Mouse (Mus musculus) intestine, embryonic 16.5 days (tissue): ENCODE data around the gene Rbfox2. TPM values are rescaled to one million over a fixed set of nuclear protein-coding genes. Genes with fewer than 3 reads are reported as not detected.
A peak's percentile ranks its signal among the peaks of the same experiment; 100 is the strongest.

Experiments
- ATAC-seq: fragments of 200-750 bp; cut with Nextera tagmentation; 2 replicates; pipeline ENCODE4 v1.8.0; 2017; ENCODE audit warnings: moderate TSS enrichment, moderate library complexity
- H3K27ac ChIP-seq: fragments of 300-500 bp; sonication (generic); 2 replicates; pipeline ENCODE4 v1.5.1; 2014; ENCODE audit warnings: mild to moderate bottlenecking, low read length
- H3K27me3 ChIP-seq: fragments of 300-500 bp; sonication (generic); replicated peaks from 2 replicates; pipeline ENCODE4 v1.6.1; 2014; ENCODE audit warnings: low read length, control low read depth, mixed read lengths; ENCODE audit not compliant: control insufficient read depth, insufficient read depth
- H3K36me3 ChIP-seq: fragments of 300-500 bp; sonication (generic); 2 replicates; pipeline ENCODE4 v1.6.1; 2014; ENCODE audit warnings: low read length, control low read depth; ENCODE audit not compliant: control insufficient read depth, insufficient read depth
- H3K4me1 ChIP-seq: fragments of 300-500 bp; sonication (generic); 2 replicates; pipeline ENCODE4 v1.6.1; 2014; ENCODE audit warnings: low read length, control low read depth, mixed read lengths; ENCODE audit not compliant: control insufficient read depth, insufficient read depth
- H3K4me2 ChIP-seq: fragments of 300-500 bp; sonication (generic); 2 replicates; pipeline ENCODE4 v1.6.1; 2014; ENCODE audit warnings: low read depth, low read length, control low read depth
- H3K4me3 ChIP-seq: fragments of 300-500 bp; sonication (generic); 2 replicates; pipeline ENCODE4 v1.5.1; 2014; ENCODE audit warnings: mild to moderate bottlenecking, low read length
- H3K9ac ChIP-seq: fragments of 300-500 bp; sonication (generic); 2 replicates; pipeline ENCODE4 v1.6.1; 2014; ENCODE audit warnings: low read depth, low read length
- H3K9me3 ChIP-seq: fragments of 300-500 bp; sonication (generic); 2 replicates; pipeline ENCODE4 v1.6.1; 2016; ENCODE audit warnings: low read length, control low read depth; ENCODE audit not compliant: control insufficient read depth
- WGBS: fragments of 180-500 bp; shearing (Covaris S2); extraction: QIAGEN DNeasy Blood & Tissue Kit; methylation state at CpG from one replicate; pipeline ENCODE4 v1.1.7; 2014; 5-methylcytosine and 5-hydroxymethylcytosine counted together
- polyA plus RNA-seq: library from polyadenylated mRNA; unstranded; fragments of >200 nt; fragmentation: Nextera tagmentation; extraction: Ambion mirVana; gene quantifications from 2 replicates; pipeline ENCODE4 v1.2.1, GENCODE M21; 2015

Rbfox2 gene
- polyA plus RNA-seq, 1 experiment from 2014 or later: 31.5 TPM

DNA sequence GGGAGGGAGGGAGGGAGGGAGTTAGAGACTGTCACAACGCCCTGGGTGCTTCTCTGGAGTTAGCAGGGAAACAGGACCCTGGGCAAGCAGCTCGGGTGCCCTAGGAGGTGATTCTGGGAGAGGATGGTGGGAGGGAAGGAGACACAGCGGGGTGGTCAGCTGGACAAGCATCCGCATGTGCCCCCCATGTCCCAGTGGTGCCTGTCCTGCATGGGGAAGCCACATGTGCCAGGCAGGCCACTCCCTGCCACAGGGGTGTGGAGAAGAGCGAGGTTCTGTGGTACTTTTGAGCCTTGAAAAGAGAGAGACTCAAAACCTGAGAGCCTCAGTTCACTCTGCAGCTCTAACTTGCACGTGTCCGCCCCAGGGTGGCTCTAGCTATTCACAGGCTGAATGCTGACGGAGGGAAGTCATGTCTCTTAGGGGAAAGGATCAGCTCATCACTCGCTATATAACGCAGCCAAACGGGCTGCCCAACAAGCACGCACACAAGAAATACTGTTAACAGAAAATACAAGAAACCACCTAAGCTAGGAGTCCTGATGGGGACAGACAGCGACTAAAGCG lies 227.5 kb downstream of the Rbfox2 start:
- 83% methylated on average over 14 of the region's 14 CpGs for WGBS
- Histone ChIP-seq H3K4me2 (no peak overlapping the region), H3K36me3 (peaks cover 13% of the 10 kb centered on the region; the same call in 1 of the 2 replicates), H3K27me3 (no peaks in the 10 kb centered on the region), H3K4me1 (no peaks in the 10 kb centered on the region), H3K27ac (no peak overlapping the region), H3K9me3 (no peaks in the 10 kb centered on the region), H3K4me3 (no peak overlapping the region), H3K9ac (no peak overlapping the region)
- no peak for ATAC-seq

- Histone ChIP-seq H3K4me1 (no peaks in the 10 kb centered on the region), H3K9ac (no peak overlapping the region), H3K36me3 (peaks cover 13% of the 10 kb centered on the region; the same call in 1 of the 2 replicates), H3K27ac (no peak overlapping the region), H3K4me2 (no peak overlapping the region), H3K9me3 (no peaks in the 10 kb centered on the region), H3K27me3 (no peaks in the 10 kb centered on the region), H3K4me3 (no peak overlapping the region)
- WGBS: 85% methylated on average over 3 of the region's 3 CpGs
- no peak for ATAC-seq
These were observed 228.0 kb downstream of the Rbfox2 start for GRCm38 (mm10) chr15:77078786-77079185.

DNA sequence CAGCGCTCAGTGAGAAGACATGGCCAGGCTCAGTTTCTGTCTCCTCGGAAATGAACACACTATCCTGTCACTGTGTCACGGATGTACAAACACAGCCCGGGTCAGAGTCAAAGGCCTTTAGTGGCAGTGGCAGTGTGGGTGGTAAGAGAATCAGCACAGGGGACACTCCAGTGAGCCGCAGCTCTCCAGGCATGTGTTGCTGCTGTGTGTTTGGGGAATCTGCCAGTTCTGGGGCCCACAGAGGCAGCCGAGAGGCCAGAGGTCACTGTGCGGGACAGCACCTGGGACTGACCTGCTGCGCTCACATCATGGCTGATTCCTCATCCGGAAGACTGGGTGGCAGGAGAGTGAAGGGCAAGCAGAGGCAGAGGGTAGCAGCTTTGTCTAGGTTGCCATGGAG lies 228.9 kb downstream of the Rbfox2 start:
- Histone ChIP-seq H3K4me1 (peaks cover 3% of the 10 kb centered on the region; the same call in 1 of the 2 replicates), H3K4me3 (no peak overlapping the region), H3K9me3 (no peaks in the 10 kb centered on the region), H3K9ac (no peak overlapping the region), H3K36me3 (peaks cover 13% of the 10 kb centered on the region; the same call in 1 of the 2 replicates), H3K4me2 (no peak overlapping the region), H3K27me3 (no peaks in the 10 kb centered on the region), H3K27ac (no peak overlapping the region)
- 88% methylated on average over 9 of the region's 9 CpGs for WGBS
- no peak for ATAC-seq

- no peaks in the 10 kb centered on the region for H3K9me3 ChIP-seq
- H3K9ac ChIP-seq: no peak overlapping the region
- no peak overlapping the region for H3K27ac ChIP-seq
- peaks cover 16% of the 10 kb centered on the region; the same call in 1 of the 2 replicates for H3K4me1 ChIP-seq
- WGBS: 78% methylated on average over 3 of the region's 3 CpGs
- no peaks in the 10 kb centered on the region for H3K27me3 ChIP-seq
- H3K4me3 ChIP-seq: no peak overlapping the region
- peaks cover 13% of the 10 kb centered on the region; the same call in 1 of the 2 replicates for H3K36me3 ChIP-seq
- no peak overlapping the region for H3K4me2 ChIP-seq
- ATAC-seq: no peak
These were observed 230.3 kb downstream of the Rbfox2 start for GRCm38 (mm10) chr15:77076523-77076922.

GRCm38 (mm10) chr15:77072556-77073163 lies 234.1 kb downstream of the Rbfox2 start:
- WGBS: 53% methylated on average over 4 of the region's 4 CpGs
- H3K4me3 ChIP-seq: no peak overlapping the region
- peak; percentile 57; the same call in 1 of the 2 replicates for ATAC-seq
- H3K4me1 ChIP-seq: peaks cover 16% of the 10 kb centered on the region; the same call in 1 of the 2 replicates
- H3K36me3 ChIP-seq: peaks cover 8% of the 10 kb centered on the region; the same call in 1 of the 2 replicates
- no peaks in the 10 kb centered on the region for H3K9me3 ChIP-seq
- H3K9ac ChIP-seq: no peak overlapping the region
- H3K4me2 ChIP-seq: no peak overlapping the region
- no peaks in the 10 kb centered on the region for H3K27me3 ChIP-seq
- no peak overlapping the region for H3K27ac ChIP-seq

- Histone ChIP-seq H3K27ac (no peak overlapping the region), H3K4me2 (no peak overlapping the region), H3K9ac (no peak overlapping the region), H3K4me1 (peaks cover 16% of the 10 kb centered on the region; the same call in 1 of the 2 replicates), H3K27me3 (no peaks in the 10 kb centered on the region), H3K4me3 (no peak overlapping the region), H3K36me3 (no peaks in the 10 kb centered on the region), H3K9me3 (no peaks in the 10 kb centered on the region)
- ATAC-seq: peak; percentile 62; the same call in 1 of the 2 replicates
- WGBS: 19% methylated on average over 10 of the region's 10 CpGs
These were observed 235.3 kb downstream of the Rbfox2 start for GRCm38 (mm10) chr15:77071501-77071900.

GRCm38 (mm10) chr15:77070745-77071268 lies 236.0 kb downstream of the Rbfox2 start:
- Histone ChIP-seq H3K27ac (no peak overlapping the region), H3K4me1 (peaks cover 16% of the 10 kb centered on the region; the same call in 1 of the 2 replicates), H3K9ac (no peak overlapping the region), H3K9me3 (no peaks in the 10 kb centered on the region), H3K36me3 (no peaks in the 10 kb centered on the region), H3K27me3 (no peaks in the 10 kb centered on the region), H3K4me3 (no peak overlapping the region), H3K4me2 (no peak overlapping the region)
- WGBS: 87% methylated on average over 11 of the region's 11 CpGs
- no peak for ATAC-seq

DNA sequence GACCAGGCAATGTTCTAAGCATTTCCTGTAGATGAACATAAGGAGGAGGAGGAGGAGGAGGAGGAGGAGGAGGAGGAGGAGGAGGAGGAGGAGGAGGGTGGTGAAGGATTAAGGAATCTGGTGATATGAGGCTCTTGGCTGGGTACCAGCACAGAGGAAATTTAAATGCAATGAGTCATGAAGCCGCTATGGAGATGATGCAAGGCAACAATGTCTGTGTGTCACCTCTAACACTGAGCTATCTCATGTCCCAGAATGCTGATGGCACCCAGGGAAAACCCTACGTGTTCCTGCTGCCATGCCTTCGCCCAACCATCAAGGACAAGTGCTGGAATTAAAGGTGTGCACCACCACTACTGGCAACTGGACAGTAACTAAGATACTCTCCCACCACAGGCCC lies 237.8 kb downstream of the Rbfox2 start:
- H3K27me3 ChIP-seq: no peaks in the 10 kb centered on the region
- no peak overlapping the region for H3K4me3 ChIP-seq
- ATAC-seq: no peak
- no peak overlapping the region for H3K27ac ChIP-seq
- no peaks in the 10 kb centered on the region for H3K36me3 ChIP-seq
- WGBS: 88% methylated on average over 3 of the region's 3 CpGs
- H3K4me1 ChIP-seq: peaks cover 16% of the 10 kb centered on the region; the same call in 1 of the 2 replicates
- no peaks in the 10 kb centered on the region for H3K9me3 ChIP-seq
- H3K9ac ChIP-seq: no peak overlapping the region
- no peak overlapping the region for H3K4me2 ChIP-seq

- no peaks in the 10 kb centered on the region for H3K27me3 ChIP-seq
- 59% methylated on average over 3 of the region's 3 CpGs for WGBS
These were observed 238.4 kb downstream of the Rbfox2 start for GRCm38 (mm10) chr15:77068439-77068861.

More at GRCm38 (mm10) chr15:77068439-77068861, 238.4 kb downstream of the Rbfox2 start:
- Histone ChIP-seq H3K36me3 (no peaks in the 10 kb centered on the region), H3K27ac (no peak overlapping the region), H3K4me3 (no peak overlapping the region), H3K4me2 (no peak overlapping the region), H3K9me3 (no peaks in the 10 kb centered on the region), H3K9ac (no peak overlapping the region), H3K4me1 (peaks cover 16% of the 10 kb centered on the region; the same call in 1 of the 2 replicates)
- no peak for ATAC-seq
